Mouse (Mus musculus): ENCODE results near the gene Map6. TPM values are rescaled to one million over a fixed set of nuclear protein-coding genes. Genes with fewer than 3 reads are reported as not detected.

Gene Map6
- polyA plus RNA-seq, 2 experiments, result 0.01 TPM; not detected in 1

GRCm38 (mm10) chr7:99248157-99248742, 19.0 kb upstream of the Map6 start:
- WGBS (ENCODE audit: insufficient replicate concordance), result 27% methylated on average over 5 of the region's 5 CpGs
- Histone ChIP-seq H3K4me2 (ENCODE audit: low read depth) (no peak overlapping the region), H3K27me3 (ENCODE audit: control insufficient read depth, insufficient read depth, low read length) (peaks cover 19% of the 10 kb centered on the region), H3K27ac (no peak overlapping the region), H3K4me3 (ENCODE audit: insufficient read depth in 1 of 2, low read depth in 2 of 2, low read length in 2 of 2) (no peak overlapping the region), H3K4me1 (replicated peaks; ENCODE audit: control insufficient read depth in 2 of 2, insufficient read depth in 2 of 2, low read length in 1 of 2) (0 out of 4 replicates have a peak, but pooled peaks cover 0 to 2% of the 10 kb centered on the region in 2 experiments), H3K9me3 (ENCODE audit: control insufficient read depth, low read length) (no peaks in the 10 kb centered on the region), H3K36me3 (replicated peaks; ENCODE audit: control insufficient read depth, insufficient read depth, low read depth) (no peaks in the 10 kb centered on the region), H3K9ac (replicated peaks) (no peak overlapping the region)
- no peak for TF ChIP-seq EP300 (IDR thresholded peaks at IDR 0.05; ENCODE audit: low read depth)
- no peak for TF ChIP-seq CTCF (IDR thresholded peaks at IDR 0.05; ENCODE audit: low read depth)
- ATAC-seq (ENCODE audit: insufficient read depth) (no peak), DNase-seq (ENCODE audit: low read depth in 3 of 3, low spot score in 3 of 3) (no peak)

GRCm38 (mm10) chr7:99248906-99249581, 18.2 kb upstream of the Map6 start:
- Histone ChIP-seq H3K27ac (no peak overlapping the region), H3K36me3 (replicated peaks; ENCODE audit: control insufficient read depth, insufficient read depth, low read depth) (no peaks in the 10 kb centered on the region), H3K4me2 (ENCODE audit: low read depth) (peak overlapping the region; percentile 48), H3K4me1 (replicated peaks; ENCODE audit: control insufficient read depth in 2 of 2, insufficient read depth in 2 of 2, low read length in 1 of 2) (0 out of 4 replicates have a peak, but pooled peaks cover 0 to 2% of the 10 kb centered on the region in 2 experiments), H3K4me3 (ENCODE audit: insufficient read depth in 1 of 2, low read depth in 2 of 2, low read length in 2 of 2) (peak overlapping the region; percentile 8 to 21; a peak in 3 of 4 replicates), H3K27me3 (ENCODE audit: control insufficient read depth, insufficient read depth, low read length) (peaks cover 19% of the 10 kb centered on the region), H3K9ac (replicated peaks) (no peak overlapping the region), H3K9me3 (ENCODE audit: control insufficient read depth, low read length) (no peaks in the 10 kb centered on the region)
- ATAC-seq (ENCODE audit: insufficient read depth) (no peak), DNase-seq (ENCODE audit: low read depth in 3 of 3, low spot score in 3 of 3) (no peak)
- 2% methylated on average over 39 of the region's 44 CpGs for WGBS (ENCODE audit: insufficient replicate concordance)
- TF ChIP-seq EP300 (IDR thresholded peaks at IDR 0.05; ENCODE audit: low read depth) (no peak), CTCF (IDR thresholded peaks at IDR 0.05; ENCODE audit: low read depth) (no peak)

- no peak overlapping the region for H3K27ac ChIP-seq
- peak overlapping the region in 1 of 2 experiments; percentile 8; a peak in 1 of 4 replicates for H3K4me3 ChIP-seq (ENCODE audit: insufficient read depth in 1 of 2, low read depth in 2 of 2, low read length in 2 of 2)
- H3K9ac ChIP-seq (replicated peaks), result no peak overlapping the region
- no peak for ATAC-seq (ENCODE audit: insufficient read depth)
- H3K4me2 ChIP-seq (ENCODE audit: low read depth), result peak overlapping the region; percentile 48
- 0 out of 4 replicates have a peak, but pooled peaks cover 0 to 2% of the 10 kb centered on the region in 2 experiments for H3K4me1 ChIP-seq (replicated peaks; ENCODE audit: control insufficient read depth in 2 of 2, insufficient read depth in 2 of 2, low read length in 1 of 2)
- no peaks in the 10 kb centered on the region for H3K36me3 ChIP-seq (replicated peaks; ENCODE audit: control insufficient read depth, insufficient read depth, low read depth)
- no peak for DNase-seq (ENCODE audit: low read depth in 3 of 3, low spot score in 3 of 3)
- no peaks in the 10 kb centered on the region for H3K9me3 ChIP-seq (ENCODE audit: control insufficient read depth, low read length)
- peaks cover 19% of the 10 kb centered on the region for H3K27me3 ChIP-seq (ENCODE audit: control insufficient read depth, insufficient read depth, low read length)
- WGBS (ENCODE audit: insufficient replicate concordance), result 4% methylated on average over 10 of the region's 10 CpGs
- TF ChIP-seq EP300 (IDR thresholded peaks at IDR 0.05; ENCODE audit: low read depth), result no peak
- TF ChIP-seq CTCF (IDR thresholded peaks at IDR 0.05; ENCODE audit: low read depth), result peak; percentile 82
Measured at GRCm38 (mm10) chr7:99249582-99249911, 17.7 kb upstream of the Map6 start.

- 0 out of 4 replicates have a peak, but pooled peaks cover 0 to 2% of the 10 kb centered on the region in 2 experiments for H3K4me1 ChIP-seq (replicated peaks; ENCODE audit: control insufficient read depth in 2 of 2, insufficient read depth in 2 of 2, low read length in 1 of 2)
- no peak for ATAC-seq (ENCODE audit: insufficient read depth)
- H3K9ac ChIP-seq (replicated peaks), result no peak overlapping the region
- no peak overlapping the region for H3K4me3 ChIP-seq (ENCODE audit: insufficient read depth in 1 of 2, low read depth in 2 of 2, low read length in 2 of 2)
- DNase-seq (ENCODE audit: low read depth in 3 of 3, low spot score in 3 of 3), result no peak
- WGBS (ENCODE audit: insufficient replicate concordance), result 27% methylated on average over 9 of the region's 9 CpGs
- no peaks in the 10 kb centered on the region for H3K36me3 ChIP-seq (replicated peaks; ENCODE audit: control insufficient read depth, insufficient read depth, low read depth)
- H3K4me2 ChIP-seq (ENCODE audit: low read depth), result no peak overlapping the region
- H3K27ac ChIP-seq, result no peak overlapping the region
- peaks cover 19% of the 10 kb centered on the region for H3K27me3 ChIP-seq (ENCODE audit: control insufficient read depth, insufficient read depth, low read length)
- no peak for TF ChIP-seq CTCF (IDR thresholded peaks at IDR 0.05; ENCODE audit: low read depth)
- no peak for TF ChIP-seq EP300 (IDR thresholded peaks at IDR 0.05; ENCODE audit: low read depth)
- H3K9me3 ChIP-seq (ENCODE audit: control insufficient read depth, low read length), result no peaks in the 10 kb centered on the region
Measured at GRCm38 (mm10) chr7:99250386-99250785, 16.9 kb upstream of the Map6 start.

- no peak for DNase-seq (ENCODE audit: low read depth in 3 of 3, low spot score in 3 of 3)
- Histone ChIP-seq H3K27me3 (ENCODE audit: control insufficient read depth, insufficient read depth, low read length) (no peaks in the 10 kb centered on the region; the same call in none of the 2 replicates), H3K4me2 (ENCODE audit: low read depth) (no peak overlapping the region), H3K9me3 (ENCODE audit: control insufficient read depth, low read length) (no peaks in the 10 kb centered on the region), H3K27ac (no peak overlapping the region), H3K4me3 (ENCODE audit: insufficient read depth in 1 of 2, low read depth in 2 of 2, low read length in 2 of 2) (no peak overlapping the region), H3K9ac (replicated peaks) (no peak overlapping the region), H3K36me3 (replicated peaks; ENCODE audit: control insufficient read depth, insufficient read depth, low read depth) (no peaks in the 10 kb centered on the region), H3K4me1 (replicated peaks; ENCODE audit: control insufficient read depth in 2 of 2, insufficient read depth in 2 of 2, low read length in 1 of 2) (no peaks in the 10 kb centered on the region)
- ATAC-seq (ENCODE audit: insufficient read depth), result no peak
- WGBS (ENCODE audit: insufficient replicate concordance), result 59% methylated on average over 7 of the region's 7 CpGs
- TF ChIP-seq CTCF (IDR thresholded peaks at IDR 0.05; ENCODE audit: low read depth), result no peak
Measured at GRCm38 (mm10) chr7:99255006-99255405, 12.2 kb upstream of the Map6 start.

Data from liver, embryonic 14.5 days (tissue).